12 mouse cellular contexts compared by ENCODE assay signal in genomic region chr9:63942608-63942982, GRCm38 (mm10).
DNase-seq lines count a peak whose midpoint lies in the region; ATAC-seq and TF ChIP-seq lines count a peak whose summit lies in the region.
"Had no signal": no experiment of that assay in that cellular context is flagged by ENCODE, and none has a peak within 500 bp of the region (broad histone marks: within the 10 kb centered on the region; RNA-seq: fewer than 3 reads in every experiment).

No protein-coding gene starts in this region.

- TF ChIP-seq CTCF in heart, postnatal 0 days (IDR thresholded peaks at IDR 0.05; ENCODE audit: low read depth) = no peak
- no peak for TF ChIP-seq CTCF in hindbrain, postnatal 0 days (IDR thresholded peaks at IDR 0.05; ENCODE audit: low read depth)

- no peaks in the 10 kb centered on the region for H3K9me3 ChIP-seq in heart, postnatal 0 days (replicated peaks; ENCODE audit: control insufficient read depth, low read length)
- no peaks in the 10 kb centered on the region for H3K9me3 ChIP-seq in neural tube, embryonic 13.5 days
- no peaks in the 10 kb centered on the region for H3K9me3 ChIP-seq in neural tube, embryonic 15.5 days (replicated peaks)
- no peaks in the 10 kb centered on the region for H3K9me3 ChIP-seq in hindbrain, postnatal 0 days (ENCODE audit: low read length)
- H3K9me3 ChIP-seq in intestine, embryonic 15.5 days = no peaks in the 10 kb centered on the region

- no peak for TF ChIP-seq EP300 in heart, postnatal 0 days (IDR thresholded peaks at IDR 0.05; ENCODE audit: low read depth)

- H3K4me2 ChIP-seq in heart, postnatal 0 days (ENCODE audit: low read depth, low read length) = no peak overlapping the region
- no peak overlapping the region for H3K4me2 ChIP-seq in neural tube, embryonic 13.5 days
- H3K4me2 ChIP-seq in neural tube, embryonic 15.5 days = no peak overlapping the region
- no peak overlapping the region for H3K4me2 ChIP-seq in hindbrain, postnatal 0 days (ENCODE audit: low read depth, low read length)
- no peak overlapping the region for H3K4me2 ChIP-seq in intestine, embryonic 15.5 days (replicated peaks)

- peak; percentile 71 for DNase-seq in heart, postnatal 0 days (ENCODE audit: low spot score)
- no peak for DNase-seq in heart, adult 9 months (ENCODE audit: low spot score in 2 of 2)
- no peak for DNase-seq in hindbrain, postnatal 0 days (ENCODE audit: low spot score)
- no peak for DNase-seq in layer of hippocampus, postnatal 14 days (ENCODE audit: low spot score in 2 of 2)
- DNase-seq: cerebellum, postnatal 36 days; gastrocnemius, postnatal 10 days; left cerebral cortex, postnatal 4 days; lung, postnatal 36 days had no signal

- 25% methylated on average over 2 of the region's 2 CpGs for WGBS in heart, postnatal 0 days
- WGBS in neural tube, embryonic 13.5 days = 63% methylated on average over 2 of the region's 2 CpGs
- 74% methylated on average over 2 of the region's 2 CpGs for WGBS in neural tube, embryonic 15.5 days
- WGBS in hindbrain, postnatal 0 days = 56% methylated on average over 2 of the region's 2 CpGs
- WGBS in intestine, embryonic 15.5 days = 75% methylated on average over 2 of the region's 2 CpGs

- H3K4me1 ChIP-seq in heart, postnatal 0 days (ENCODE audit: control insufficient read depth, insufficient read depth) = peaks cover 22% of the 10 kb centered on the region
- H3K4me1 ChIP-seq in neural tube, embryonic 13.5 days (replicated peaks) = peaks cover 17% of the 10 kb centered on the region
- peaks cover 7% of the 10 kb centered on the region; the same call in 1 of the 2 replicates for H3K4me1 ChIP-seq in neural tube, embryonic 15.5 days
- no peaks in the 10 kb centered on the region for H3K4me1 ChIP-seq in hindbrain, postnatal 0 days (ENCODE audit: insufficient read depth, low read length)
- H3K4me1 ChIP-seq in intestine, embryonic 15.5 days (replicated peaks) = peaks cover 11% of the 10 kb centered on the region

- peak overlapping the region; percentile 89 for H3K27ac ChIP-seq in heart, postnatal 0 days (ENCODE audit: low read depth)
- no peak overlapping the region for H3K27ac ChIP-seq in neural tube, embryonic 13.5 days (replicated peaks)
- no peak overlapping the region for H3K27ac ChIP-seq in neural tube, embryonic 15.5 days (replicated peaks)
- H3K27ac ChIP-seq in hindbrain, postnatal 0 days = peak overlapping the region; percentile 69; the same call in 1 of the 2 replicates
- no peak overlapping the region for H3K27ac ChIP-seq in intestine, embryonic 15.5 days
- H3K27ac ChIP-seq: layer of hippocampus, adult 2 months had no signal

- no peaks in the 10 kb centered on the region for H3K27me3 ChIP-seq in heart, postnatal 0 days (ENCODE audit: control insufficient read depth, insufficient read depth, low read length)
- H3K27me3 ChIP-seq in neural tube, embryonic 13.5 days = no peaks in the 10 kb centered on the region
- H3K27me3 ChIP-seq in neural tube, embryonic 15.5 days (replicated peaks) = no peaks in the 10 kb centered on the region
- H3K27me3 ChIP-seq in hindbrain, postnatal 0 days (ENCODE audit: insufficient read depth, low read length) = no peaks in the 10 kb centered on the region
- H3K27me3 ChIP-seq in intestine, embryonic 15.5 days (replicated peaks) = no peaks in the 10 kb centered on the region

- H3K4me3 ChIP-seq in heart, postnatal 0 days (ENCODE audit: low read depth, low read length) = no peak overlapping the region
- H3K4me3 ChIP-seq in neural tube, embryonic 13.5 days = no peak overlapping the region
- no peak overlapping the region for H3K4me3 ChIP-seq in neural tube, embryonic 15.5 days (replicated peaks)
- no peak overlapping the region for H3K4me3 ChIP-seq in hindbrain, postnatal 0 days (ENCODE audit: low read length)
- no peak overlapping the region for H3K4me3 ChIP-seq in intestine, embryonic 15.5 days (replicated peaks)
- H3K4me3 ChIP-seq: layer of hippocampus, adult 2 months had no signal

- peak; percentile 36 for ATAC-seq in heart, postnatal 0 days (ENCODE audit: insufficient read depth, low read depth)
- ATAC-seq in neural tube, embryonic 13.5 days (ENCODE audit: low read depth) = no peak
- no peak for ATAC-seq in neural tube, embryonic 15.5 days (ENCODE audit: low FRiP score)
- peak; percentile 40; the same call in 1 of the 2 replicates for ATAC-seq in hindbrain, postnatal 0 days
- ATAC-seq in intestine, embryonic 15.5 days = no peak

- no peaks in the 10 kb centered on the region for H3K36me3 ChIP-seq in heart, postnatal 0 days (replicated peaks; ENCODE audit: control insufficient read depth, insufficient read depth, low read length)
- H3K36me3 ChIP-seq in neural tube, embryonic 13.5 days = no peaks in the 10 kb centered on the region
- no peaks in the 10 kb centered on the region for H3K36me3 ChIP-seq in neural tube, embryonic 15.5 days
- no peaks in the 10 kb centered on the region for H3K36me3 ChIP-seq in hindbrain, postnatal 0 days (ENCODE audit: insufficient read depth, low read length)
- H3K36me3 ChIP-seq in intestine, embryonic 15.5 days = no peaks in the 10 kb centered on the region

- no peak overlapping the region for H3K9ac ChIP-seq in heart, postnatal 0 days (replicated peaks; ENCODE audit: low read depth, low read length)
- peak overlapping the region; percentile 34; the same call in 1 of the 2 replicates for H3K9ac ChIP-seq in neural tube, embryonic 13.5 days
- H3K9ac ChIP-seq in neural tube, embryonic 15.5 days (replicated peaks) = no peak overlapping the region
- H3K9ac ChIP-seq in hindbrain, postnatal 0 days (replicated peaks; ENCODE audit: low read length) = no peak overlapping the region
- no peak overlapping the region for H3K9ac ChIP-seq in intestine, embryonic 15.5 days

Comparison
In these comparisons a context has a peak if more than half of its experiments do, and no peak if none do; other contexts are left out.
1. ATAC-seq: peak in heart, postnatal 0 days (single experiment) and hindbrain, postnatal 0 days (single experiment); none in neural tube, embryonic 13.5 days (single experiment), neural tube, embryonic 15.5 days (single experiment) and intestine, embryonic 15.5 days (single experiment).
2. H3K27ac ChIP-seq: peak in heart, postnatal 0 days (single experiment) and hindbrain, postnatal 0 days (single experiment); none in neural tube, embryonic 13.5 days (single experiment), neural tube, embryonic 15.5 days (single experiment) and intestine, embryonic 15.5 days (single experiment).